Mouse (Mus musculus) small intestine, adult 2 months (tissue): ENCODE data around the gene Lnp1. TPM values are rescaled to one million over a fixed set of nuclear protein-coding genes. Genes with fewer than 3 reads are reported as not detected.
"Not testable (repeated sequence)": the region's sequence is repeated elsewhere in the genome, so short reads cannot be mapped to it uniquely, and the experiment has no call there.

Experiments used
- H3K27ac ChIP-seq: fragments of 200-500 bp; 2 replicates; pipeline ENCODE4 v1.5.1; 2012; ENCODE audit warnings: low read depth, low read length, control low read depth, inconsistent platforms; ENCODE audit not compliant: insufficient read depth
- H3K27me3 ChIP-seq: fragments of 200-500 bp; 2 replicates; pipeline ENCODE4 v1.6.1; 2012; ENCODE audit warnings: mild to moderate bottlenecking, moderate library complexity, low read length, inconsistent platforms; ENCODE audit not compliant: control insufficient read depth, insufficient read depth
- H3K36me3 ChIP-seq: fragments of 200-500 bp; 2 replicates; pipeline ENCODE4 v1.6.1; 2012; ENCODE audit warnings: mild to moderate bottlenecking, low read length, control low read depth, inconsistent platforms; ENCODE audit not compliant: control insufficient read depth, insufficient read depth
- H3K4me1 ChIP-seq: fragments of 200-500 bp; 2 replicates; pipeline ENCODE4 v1.6.1; 2012; ENCODE audit warnings: low read length, inconsistent platforms, mixed read lengths; ENCODE audit not compliant: control insufficient read depth, insufficient read depth, insufficient read length
- H3K4me3 ChIP-seq: fragments of 200-500 bp; 2 replicates; pipeline ENCODE4 v1.5.1; 2012; ENCODE audit warnings: low read depth, mild to moderate bottlenecking, control low read depth, inconsistent platforms, low read length, moderate library complexity
- CTCF ChIP-seq: fragments of 200-500 bp; IDR thresholded peaks from 2 replicates; pipeline ENCODE4 v1.5.1; 2012; ENCODE audit warnings: low read depth, mild to moderate bottlenecking, control low read depth, inconsistent platforms, low read length, moderate library complexity, mixed read lengths; ENCODE audit not compliant: insufficient replicate concordance, insufficient read length; ENCODE audit errors: extremely low read depth
- POLR2A ChIP-seq: fragments of 200-500 bp; IDR thresholded peaks from 2 replicates; pipeline ENCODE4 v1.6.1; 2012; ENCODE audit warnings: low read depth, mild to moderate bottlenecking, control low read depth, inconsistent platforms, low read length, moderate library complexity
- WGBS: fragments of 180-500 bp; shearing (Covaris S2); methylation state at CpG from one replicate; pipeline ENCODE4 v1.1.7; 2018; 5-methylcytosine and 5-hydroxymethylcytosine counted together
- polyA plus RNA-seq: library from polyadenylated mRNA; depleted of rRNA; stranded (reverse); fragments of >200 nt; gene quantifications from 2 replicates; pipeline ENCODE4 v1.2.3, GENCODE M21; 2012; rRNA removed

Gene Lnp1
- polyA plus RNA-seq = not detected in 2 replicates

GRCm38 (mm10) chr16:56928023-56928422, at the start of gene Lnp1:
Gene Lnp1 (minus strand): TSS chr16:56928061.
- Histone ChIP-seq H3K4me1 (no peaks in the 10 kb centered on the region), H3K4me3 (no peak within 1 kb of the TSS), H3K27me3 (no peaks in the 10 kb centered on the region), H3K36me3 (no peaks in the 10 kb centered on the region), H3K27ac (no peak within 1 kb of the TSS)
- 73% methylated on average over 3 of the region's 3 CpGs for WGBS
- TF ChIP-seq POLR2A = no peak
- no peak for TF ChIP-seq CTCF

- no peaks in the 10 kb centered on the region for H3K36me3 ChIP-seq
- no peaks in the 10 kb centered on the region for H3K27me3 ChIP-seq
- H3K27ac ChIP-seq = no peak overlapping the region
- TF ChIP-seq POLR2A (no peak), CTCF (no peak)
- no peak overlapping the region for H3K4me3 ChIP-seq
- 56% methylated on average over 3 of the region's 3 CpGs for WGBS
- no peaks in the 10 kb centered on the region for H3K4me1 ChIP-seq
These were observed 46.8 kb upstream of the Lnp1 start for GRCm38 (mm10) chr16:56974646-56975045.

GRCm38 (mm10) chr16:56958311-56958710, 30.4 kb upstream of the Lnp1 start:
- H3K4me3 ChIP-seq, H3K27ac ChIP-seq, H3K36me3 ChIP-seq, H3K27me3 ChIP-seq, H3K4me1 ChIP-seq: not testable (repeated sequence)
- 91% methylated on average over 2 of the region's 2 CpGs for WGBS

- TF ChIP-seq CTCF (no peak), POLR2A (no peak)
- H3K4me1 ChIP-seq = no peaks in the 10 kb centered on the region
- 75% methylated on average over 5 of the region's 5 CpGs for WGBS
- H3K36me3 ChIP-seq = no peaks in the 10 kb centered on the region
- no peak overlapping the region for H3K27ac ChIP-seq
- no peaks in the 10 kb centered on the region for H3K27me3 ChIP-seq
- H3K4me3 ChIP-seq = no peak overlapping the region
These were observed 21.2 kb upstream of the Lnp1 start for GRCm38 (mm10) chr16:56949085-56949484.

- Histone ChIP-seq H3K27me3 (no peaks in the 10 kb centered on the region), H3K4me3 (no peak overlapping the region), H3K4me1 (no peaks in the 10 kb centered on the region), H3K27ac (no peak overlapping the region), H3K36me3 (no peaks in the 10 kb centered on the region)
- WGBS = 72% methylated on average over 2 of the region's 2 CpGs
- TF ChIP-seq CTCF (no peak), POLR2A (no peak)
These were observed 14.5 kb upstream of the Lnp1 start for GRCm38 (mm10) chr16:56942341-56942740.

- H3K27me3 ChIP-seq = no peaks in the 10 kb centered on the region
- 10% methylated on average over 8 of the region's 8 CpGs for WGBS
- no peaks in the 10 kb centered on the region for H3K36me3 ChIP-seq
- H3K27ac ChIP-seq = no peak overlapping the region
- H3K4me1 ChIP-seq = no peaks in the 10 kb centered on the region
- no peak overlapping the region for H3K4me3 ChIP-seq
- peak; percentile 36; the same call in 1 of the 2 replicates for TF ChIP-seq CTCF
- TF ChIP-seq POLR2A = no peak
These were observed 7.7 kb downstream of the Lnp1 start for GRCm38 (mm10) chr16:56920102-56920657.

- 90% methylated on average over 7 of the region's 7 CpGs for WGBS
- Histone ChIP-seq H3K27ac (no peak overlapping the region), H3K4me3 (no peak overlapping the region), H3K4me1 (no peaks in the 10 kb centered on the region), H3K36me3 (no peaks in the 10 kb centered on the region), H3K27me3 (no peaks in the 10 kb centered on the region)
- TF ChIP-seq CTCF = no peak
- no peak for TF ChIP-seq POLR2A
These were observed 10.6 kb downstream of the Lnp1 start for GRCm38 (mm10) chr16:56917230-56917629.

- Histone ChIP-seq H3K36me3 (no peaks in the 10 kb centered on the region), H3K27me3 (no peaks in the 10 kb centered on the region), H3K27ac (no peak overlapping the region), H3K4me1 (no peaks in the 10 kb centered on the region), H3K4me3 (no peak overlapping the region)
- TF ChIP-seq POLR2A = no peak
- no peak for TF ChIP-seq CTCF
- 31% methylated on average over 5 of the region's 5 CpGs for WGBS
These were observed 18.9 kb downstream of the Lnp1 start for GRCm38 (mm10) chr16:56908986-56909385.

- H3K4me1 ChIP-seq, H3K27me3 ChIP-seq, H3K36me3 ChIP-seq, H3K27ac ChIP-seq, H3K4me3 ChIP-seq: not testable (repeated sequence)
- 51% methylated on average over 3 of the region's 3 CpGs for WGBS
These were observed 25.7 kb downstream of the Lnp1 start for GRCm38 (mm10) chr16:56902206-56902605.
